Mouse (Mus musculus): ENCODE results near the gene Prdx5.

- TF ChIP-seq CTCF (IDR thresholded peaks at IDR 0.05) (no peak), EP300 (IDR thresholded peaks at IDR 0.05) (no peak)
Observed at GRCm38 (mm10) chr19:6875834-6876233, 34.1 kb downstream of the Prdx5 start.
